Mouse (Mus musculus) thymus, postnatal 0 days (tissue): ENCODE measurements around the gene Gdf11. TPM values are rescaled to one million over a fixed set of nuclear protein-coding genes. Genes with fewer than 3 reads are reported as not detected.
A peak's percentile ranks its signal among the peaks of the same experiment; 100 is the strongest.

ENCODE experiments used
- DNase-seq: peaks from one replicate; pipeline ENCODE4 v3.0.0-alpha.2; 2015; ENCODE audit warnings: low spot score
- polyA plus RNA-seq: library from polyadenylated mRNA; unstranded; fragments of >200 nt; fragmentation: Nextera tagmentation; extraction: Ambion mirVana; gene quantifications from 2 replicates; pipeline ENCODE4 v1.2.1, GENCODE M21; 2015

Gene Gdf11
- polyA plus RNA-seq, 1 experiment from 2014 or later: 3.0 TPM

DNA sequence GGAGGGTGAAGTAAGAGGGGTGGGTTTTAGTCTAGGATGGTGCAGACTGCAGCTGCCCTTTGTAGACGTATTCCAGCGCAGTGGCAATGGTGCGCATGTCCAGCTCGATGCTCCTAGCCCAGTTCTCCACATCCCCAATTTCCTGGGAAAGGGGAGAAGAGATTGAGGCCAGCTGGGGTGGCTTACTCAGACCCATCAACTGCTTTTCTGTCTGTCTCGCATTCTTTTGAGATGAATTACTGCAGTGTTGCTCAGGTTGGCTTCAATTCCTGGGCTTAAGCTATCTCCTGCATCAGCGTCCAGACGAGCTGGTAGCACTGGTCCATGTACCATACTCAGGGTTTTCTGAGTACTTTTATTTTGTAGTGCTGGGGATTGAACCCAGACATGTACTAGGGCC is 28.4 kb upstream of the Gdf11 start:
- no peak for DNase-seq

- no peak for DNase-seq
These were observed 27.7 kb upstream of the Gdf11 start for GRCm38 (mm10) chr10:128919203-128919631.

DNA sequence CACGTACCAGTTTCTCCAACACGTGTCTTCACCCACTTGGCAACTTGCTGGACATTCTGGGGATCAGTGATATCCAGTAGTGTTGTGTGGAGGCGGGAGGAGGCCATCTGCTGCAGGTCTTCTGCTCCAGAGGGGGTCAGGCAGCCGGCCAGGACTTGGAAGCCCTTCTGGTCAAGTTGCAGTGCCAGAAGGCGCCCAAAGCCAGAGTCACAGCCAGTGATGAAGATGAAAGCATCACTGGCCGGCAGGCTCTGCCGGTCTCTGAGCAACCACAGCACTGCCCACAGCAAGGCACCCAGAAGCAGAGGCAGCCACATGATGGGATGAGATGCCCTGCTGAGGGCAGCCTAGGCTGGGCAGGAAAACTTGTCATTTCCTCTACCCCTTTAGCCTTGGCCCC is 26.7 kb upstream of the Gdf11 start:
- DNase-seq: no peak

DNA sequence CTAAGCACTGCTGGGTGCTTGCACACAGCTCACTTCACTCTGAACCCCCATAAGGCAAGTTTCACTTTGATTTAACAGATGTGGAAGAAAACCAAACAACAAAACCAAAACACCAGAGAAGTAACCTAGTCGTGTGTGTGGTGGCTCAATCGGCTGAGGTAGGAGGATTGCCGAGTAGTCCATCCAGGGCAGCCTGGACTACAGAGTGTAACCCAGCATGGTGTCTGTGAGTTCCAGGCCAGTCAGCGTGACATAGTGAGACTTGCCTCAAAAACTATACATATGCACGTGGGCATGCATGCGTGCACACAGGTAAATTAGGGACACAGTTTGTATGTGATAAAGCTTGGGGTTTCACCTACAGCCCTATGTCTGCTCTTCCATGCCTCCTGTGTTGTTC is 25.9 kb upstream of the Gdf11 start:
- DNase-seq: no peak

DNA sequence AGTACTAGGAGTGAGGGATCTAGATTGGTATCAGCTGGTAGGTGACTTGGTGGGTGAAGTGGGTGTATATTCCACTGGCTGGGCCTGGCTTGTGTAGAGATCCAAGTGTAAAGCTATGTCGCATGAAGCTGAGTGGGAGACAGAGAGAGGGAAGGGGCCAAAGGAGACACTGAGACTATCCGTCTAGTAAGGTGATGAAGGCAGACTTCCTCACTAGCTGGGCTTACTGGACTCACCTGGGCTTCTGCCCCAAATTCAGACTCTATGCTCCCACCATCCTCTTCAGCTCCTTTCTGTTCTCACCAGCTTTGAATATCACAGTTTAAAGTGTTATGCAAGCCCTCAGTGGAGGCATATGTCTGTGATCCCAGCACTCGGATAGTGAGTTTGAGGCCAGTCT is 25.1 kb upstream of the Gdf11 start:
- DNase-seq: no peak

GRCm38 (mm10) chr10:128915550-128915949 is 24.0 kb upstream of the Gdf11 start:
- peak; percentile 32 for DNase-seq

GRCm38 (mm10) chr10:128913696-128914095 is 22.2 kb upstream of the Gdf11 start:
- DNase-seq: no peak

DNA sequence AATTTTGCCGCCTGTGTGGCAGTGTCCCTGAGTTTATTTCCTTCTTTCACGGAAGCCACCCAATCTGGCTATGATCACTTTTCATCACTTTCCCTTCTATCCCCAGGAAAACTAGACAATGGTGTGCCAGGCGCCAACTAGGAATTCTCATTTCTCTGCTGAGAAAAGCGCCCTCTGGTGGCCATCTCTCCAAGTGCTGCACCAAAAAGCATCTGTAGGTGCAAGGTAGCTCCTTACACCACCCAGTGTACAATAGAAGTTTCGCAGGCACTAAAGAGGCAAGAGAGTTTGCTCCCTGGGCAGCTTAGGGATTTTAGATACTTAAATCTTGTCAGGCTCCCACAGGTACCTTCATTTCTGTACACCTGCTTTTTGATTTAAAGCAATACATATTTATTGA is 21.7 kb upstream of the Gdf11 start:
- DNase-seq: peak; percentile 85

DNA sequence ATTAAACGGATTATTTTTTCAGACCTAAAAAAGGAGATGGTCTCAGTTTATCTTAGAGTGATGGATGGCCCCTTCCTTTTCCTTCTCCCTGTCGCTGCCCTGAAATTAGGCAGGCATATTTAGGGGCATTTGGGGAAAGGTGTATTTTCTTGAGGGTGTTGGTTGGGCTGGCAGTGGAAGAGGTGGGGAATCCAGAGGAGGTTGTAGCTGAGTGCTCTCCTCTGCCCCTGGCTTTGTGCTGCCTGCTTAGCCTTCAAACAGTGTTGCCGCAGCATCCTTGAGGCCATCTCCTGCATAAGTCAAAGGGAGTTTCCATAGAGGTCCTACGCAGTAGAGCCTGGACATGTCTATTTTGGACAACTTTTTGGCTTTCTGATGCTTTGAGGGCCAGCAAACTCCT is 21.3 kb upstream of the Gdf11 start:
- DNase-seq: no peak

GRCm38 (mm10) chr10:128912268-128912667 is 20.8 kb upstream of the Gdf11 start:
- DNase-seq: no peak

DNA sequence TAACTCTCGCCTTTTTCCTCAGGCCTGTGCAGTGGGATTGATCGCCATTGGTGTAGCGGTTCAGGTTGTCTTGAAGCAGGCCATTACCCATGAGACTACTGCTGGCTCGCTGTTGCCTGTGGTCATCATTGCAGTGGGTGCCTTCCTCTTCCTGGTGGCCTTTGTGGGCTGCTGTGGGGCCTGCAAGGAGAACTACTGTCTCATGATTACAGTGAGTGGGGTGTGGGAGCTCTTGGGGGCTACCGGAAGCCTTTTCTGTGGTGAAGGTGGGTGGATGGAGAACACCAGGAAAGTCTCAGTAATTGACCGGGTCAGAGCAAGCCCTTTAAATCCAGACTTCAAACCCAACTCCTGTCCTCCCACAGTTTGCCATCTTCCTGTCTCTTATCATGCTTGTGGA is 19.9 kb upstream of the Gdf11 start:
- no peak for DNase-seq

DNA sequence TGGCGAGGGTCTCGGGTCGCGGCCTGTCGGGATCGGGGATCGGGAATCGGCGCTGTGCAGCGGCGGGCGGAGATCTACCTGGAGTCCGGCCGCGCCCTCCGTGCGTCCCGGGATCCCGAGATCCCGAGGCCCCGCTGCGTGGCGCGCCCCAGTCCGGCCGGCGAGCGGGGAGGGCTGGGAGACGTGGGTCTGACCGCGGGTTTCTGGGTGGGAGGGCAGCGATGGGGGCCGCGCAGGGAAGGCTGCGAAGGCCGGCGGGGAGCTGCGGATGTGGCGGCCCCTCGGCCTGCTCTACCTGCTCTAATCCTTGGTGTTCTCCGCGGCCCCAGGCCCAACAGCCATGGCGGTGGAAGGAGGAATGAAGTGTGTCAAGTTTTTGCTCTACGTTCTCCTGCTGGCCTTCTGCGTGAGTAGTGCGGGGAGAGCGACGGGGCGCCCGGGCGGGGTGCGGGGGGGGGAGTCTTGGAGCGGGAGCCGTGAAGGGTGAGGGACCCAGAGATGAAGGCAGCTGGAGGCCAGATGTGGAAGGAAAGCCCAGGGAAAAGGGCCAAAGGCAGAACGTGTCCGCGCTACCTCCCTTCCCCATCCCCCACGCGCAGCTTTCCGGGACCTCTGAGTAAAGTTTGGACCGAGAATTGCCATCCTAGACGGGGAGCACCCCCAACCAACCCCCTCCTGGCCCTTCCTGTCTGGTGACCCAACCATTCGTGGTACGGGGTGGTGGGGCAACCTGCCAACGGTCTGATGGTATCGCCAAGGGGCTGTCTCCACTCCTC is 18.7 kb upstream of the Gdf11 start:
- DNase-seq: no peak

DNA sequence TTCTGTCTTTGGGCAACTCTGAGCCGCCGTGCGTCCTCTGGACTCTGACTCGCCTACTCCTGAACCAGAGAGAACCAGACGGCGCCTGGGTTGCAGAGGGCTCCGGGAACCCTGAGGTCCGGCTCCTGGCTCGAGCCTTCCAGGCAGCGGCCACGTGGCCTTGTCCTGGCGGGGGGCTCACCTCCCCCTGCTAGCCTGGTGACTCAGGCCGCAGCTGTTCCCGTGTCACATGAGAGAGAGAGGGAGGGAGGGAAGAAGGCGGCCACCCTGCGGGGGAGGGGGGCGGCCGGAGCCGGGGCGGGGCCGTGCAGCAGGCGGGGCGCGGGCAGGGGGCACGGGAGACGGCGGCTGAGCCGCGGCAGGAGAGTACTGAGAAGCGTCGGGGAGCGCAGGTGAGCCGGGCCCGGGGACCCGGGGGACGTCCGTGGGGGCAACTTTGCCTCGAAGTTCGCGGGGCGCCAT is 18.1 kb upstream of the Gdf11 start:
- no peak for DNase-seq

DNA sequence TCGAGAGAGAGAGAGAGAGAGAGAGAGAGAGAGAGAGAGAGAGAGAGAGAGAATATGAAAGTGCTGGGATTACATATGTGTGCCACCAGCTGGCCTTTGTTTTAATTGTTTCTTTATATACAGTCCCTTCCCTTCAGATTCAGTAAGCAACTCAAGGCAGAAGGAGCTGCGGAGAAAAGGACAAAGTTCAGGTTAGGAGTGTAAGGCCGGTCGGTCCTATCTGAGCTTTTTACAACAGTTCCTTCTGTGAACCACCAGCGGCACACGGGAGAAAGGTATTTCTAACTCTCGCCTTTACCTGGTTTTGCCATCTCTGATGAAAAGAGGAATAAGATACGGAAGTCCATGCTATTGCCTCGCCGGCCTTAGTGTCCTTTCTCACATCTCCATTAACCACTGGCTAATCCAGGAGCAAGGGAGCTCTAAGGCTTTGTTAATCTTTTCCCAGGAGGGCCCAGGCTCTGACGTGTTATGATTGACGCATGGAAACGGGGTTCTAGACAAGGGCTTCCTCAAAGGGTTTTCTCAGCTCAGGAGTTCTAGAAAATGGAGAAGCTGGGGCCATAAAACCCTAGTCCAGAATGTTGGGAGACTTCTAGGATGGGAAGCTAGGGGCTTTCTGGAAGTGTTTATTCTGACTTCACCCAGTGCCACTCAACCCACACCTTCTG is 17.4 kb upstream of the Gdf11 start:
- no peak for DNase-seq

DNA sequence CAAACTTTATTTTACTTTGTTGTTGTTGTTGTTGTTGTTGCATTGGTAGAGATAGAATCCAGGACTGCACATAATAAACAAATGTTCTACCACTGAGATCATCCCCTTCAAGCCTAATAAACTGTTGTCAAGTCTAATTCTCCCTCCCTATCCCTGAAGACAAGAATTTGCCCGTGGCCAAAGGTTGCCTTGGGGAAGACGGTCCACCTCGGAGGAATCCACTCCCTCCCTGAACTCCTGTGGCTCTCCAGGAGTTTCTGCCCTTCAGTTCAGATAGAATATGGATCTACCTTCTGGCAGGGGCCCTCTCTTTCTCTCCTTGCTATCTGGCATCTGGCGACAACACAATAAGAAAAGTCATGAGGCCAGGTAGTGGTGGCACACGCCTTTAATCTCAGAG is 13.3 kb upstream of the Gdf11 start:
- no peak for DNase-seq

DNA sequence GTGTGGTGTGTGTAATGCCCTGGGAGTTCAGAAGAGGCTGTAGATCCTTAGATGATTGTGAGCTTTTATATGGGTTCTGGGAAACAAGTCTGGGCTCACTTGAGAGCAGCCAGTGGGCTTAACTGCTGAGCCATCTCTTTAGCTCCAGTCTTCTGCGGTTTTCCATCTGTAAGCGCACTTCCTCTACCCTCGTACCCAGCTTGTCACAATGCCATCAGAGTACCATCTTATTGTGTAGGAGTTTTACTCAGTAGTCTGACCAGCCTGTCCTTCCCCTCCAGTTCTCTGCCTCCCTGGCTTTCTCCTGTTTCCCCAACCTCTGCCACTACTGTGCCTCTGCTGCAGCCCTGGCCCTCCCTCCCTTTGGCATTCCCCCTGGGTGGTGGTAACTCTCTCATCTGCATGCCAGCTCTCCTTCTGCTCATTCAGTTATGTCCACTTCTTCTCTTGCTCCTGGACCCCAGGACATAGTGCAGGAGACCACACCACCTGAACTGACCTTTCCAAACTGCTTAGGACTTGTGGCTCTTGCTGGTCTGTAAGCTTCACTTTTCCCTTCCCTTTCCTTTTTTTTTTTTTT is 11.0 kb upstream of the Gdf11 start:
- peak; percentile 31 for DNase-seq

- DNase-seq: no peak
These were observed 9.9 kb upstream of the Gdf11 start for GRCm38 (mm10) chr10:128901409-128901808.

GRCm38 (mm10) chr10:128900698-128901097 is 9.2 kb upstream of the Gdf11 start, which contains the start of gene Cd63:
TSS of gene Cd63 (plus strand) at chr10:128900989.
- no peak for DNase-seq

- DNase-seq: no peak
These were observed 8.4 kb upstream of the Gdf11 start for GRCm38 (mm10) chr10:128899759-128900490.

DNA sequence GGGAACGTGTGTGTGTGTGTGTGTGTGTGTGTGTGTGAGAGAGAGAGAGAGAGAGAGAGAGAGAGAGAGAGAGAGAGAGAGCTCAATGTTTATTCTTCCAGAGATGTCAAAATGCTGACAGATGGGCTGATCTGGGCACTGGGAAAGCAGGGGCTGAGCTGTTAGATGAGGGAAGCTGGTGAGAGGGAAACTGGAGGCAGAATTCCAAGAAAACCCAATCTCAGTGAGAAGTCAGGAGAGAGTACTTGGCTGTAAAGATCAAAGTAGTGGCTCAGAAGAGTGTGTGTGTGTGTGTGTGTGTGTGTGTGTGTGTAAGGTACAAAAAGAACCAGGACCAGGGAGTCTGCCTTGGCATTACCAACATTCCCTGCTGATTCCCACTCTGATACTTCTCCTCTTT is 6.0 kb upstream of the Gdf11 start:
- DNase-seq: no peak

DNA sequence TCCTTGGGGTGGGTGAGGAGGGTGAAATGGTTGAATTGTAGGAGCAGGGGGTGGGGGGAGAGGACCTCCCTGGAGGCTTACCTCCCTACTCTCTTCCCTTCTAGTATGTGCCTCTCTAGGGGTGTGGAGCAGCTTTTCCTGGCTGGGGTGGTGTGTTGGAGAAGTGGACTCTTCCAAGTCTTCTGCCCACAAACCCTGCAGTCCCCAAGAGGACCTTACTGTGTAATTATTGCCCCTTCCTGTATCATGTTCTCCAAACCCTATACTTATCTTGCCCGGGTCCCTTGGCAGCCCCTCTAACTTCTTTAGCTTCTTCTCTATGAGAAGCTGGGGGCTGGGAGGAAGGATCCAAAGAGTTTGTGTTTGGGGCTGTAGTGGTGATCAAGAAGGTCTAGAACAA is 5.3 kb upstream of the Gdf11 start:
- DNase-seq: no peak
